Comparison of ENCODE assay signal across 24 mouse cellular contexts in genomic region chr3:30764877-30765276, GRCm38 (mm10). TPM values are rescaled to one million over a fixed set of nuclear protein-coding genes. Genes with fewer than 3 reads are reported as not detected.
DNase-seq lines count a peak whose midpoint lies in the region; ATAC-seq and TF ChIP-seq lines count a peak whose summit lies in the region.
"Had no signal": no experiment of that assay in that cellular context is flagged by ENCODE, and none has a peak within 500 bp of the region (broad histone marks: within the 10 kb centered on the region; RNA-seq: fewer than 3 reads in every experiment).

No protein-coding gene starts in this region.

- peaks cover 3% of the 10 kb centered on the region; the same call in 1 of the 2 replicates for H3K27me3 ChIP-seq in liver, embryonic 12.5 days (replicated peaks)
- no peaks in the 10 kb centered on the region for H3K27me3 ChIP-seq in kidney, adult 2 months (replicated peaks; ENCODE audit: control insufficient read depth, insufficient read depth, low read length)
- H3K27me3 ChIP-seq: forebrain, embryonic 12.5 days; heart, embryonic 15.5 days; hindbrain, embryonic 15.5 days; neural tube, embryonic 12.5 days had no signal

- peak overlapping the region; percentile 48 for H3K4me3 ChIP-seq in liver, embryonic 12.5 days
- no peak overlapping the region for H3K4me3 ChIP-seq in kidney, adult 2 months (ENCODE audit: insufficient read depth, low read depth, low read length)
- H3K4me3 ChIP-seq: forebrain, embryonic 12.5 days; heart, embryonic 15.5 days; hindbrain, embryonic 15.5 days; midbrain, embryonic 10.5 days; neural tube, embryonic 12.5 days had no signal

- WGBS in liver, embryonic 12.5 days (ENCODE audit: insufficient replicate concordance) = 42% methylated on average over 4 of the region's 4 CpGs
- WGBS in kidney, adult 2 months = 92% methylated on average over 4 of the region's 4 CpGs

- H3K27ac ChIP-seq in liver, embryonic 12.5 days = peak overlapping the region; percentile 97
- H3K27ac ChIP-seq in kidney, adult 2 months (ENCODE audit: insufficient read depth, low read depth, low read length) = no peak overlapping the region
- H3K27ac ChIP-seq: forebrain, embryonic 12.5 days; heart, embryonic 15.5 days; hindbrain, embryonic 15.5 days; midbrain, embryonic 10.5 days; neural tube, embryonic 12.5 days had no signal

- H3K4me2 ChIP-seq in liver, embryonic 12.5 days = peak overlapping the region; percentile 71
- H3K4me2 ChIP-seq: forebrain, embryonic 12.5 days; hindbrain, embryonic 15.5 days; neural tube, embryonic 12.5 days had no signal

- DNase-seq in heart, adult 11 months = peak; percentile 52
- no peak for DNase-seq in heart, postnatal 25 days (ENCODE audit: low spot score)
- DNase-seq in 416B (ENCODE audit: low read depth) = peak; percentile 84
- DNase-seq in c-Kit-positive CD71-positive TER-119-positive erythroid progenitor cells, embryonic 14.5 days (ENCODE audit: low spot score) = peak; percentile 22
- DNase-seq in kidney, adult 9 months = no peak
- no peak for DNase-seq in kidney, postnatal 4 days
- no peak for DNase-seq in kidney, adult 2 months
- DNase-seq: adrenal gland, postnatal 14 days; cerebellum, adult 9-10 months; gastrocnemius, postnatal 36 days; kidney, adult 11 months; lung, postnatal 14 days; right cerebral cortex, postnatal 25 days had no signal

- peak overlapping the region; percentile 63 for H3K9ac ChIP-seq in liver, embryonic 12.5 days
- H3K9ac ChIP-seq: forebrain, embryonic 12.5 days; heart, embryonic 15.5 days; hindbrain, embryonic 15.5 days; neural tube, embryonic 12.5 days had no signal

- no peak for TF ChIP-seq CTCF in kidney, adult 2 months (conservative IDR thresholded peaks at IDR 0.05; ENCODE audit: insufficient read depth, insufficient read length, low read depth, low read length)

- ATAC-seq in liver, embryonic 12.5 days = no peak

- TF ChIP-seq POLR2A in kidney, adult 2 months (IDR thresholded peaks at IDR 0.05; ENCODE audit: low read depth, low read length) = no peak

- no peaks in the 10 kb centered on the region for H3K36me3 ChIP-seq in liver, embryonic 12.5 days
- no peaks in the 10 kb centered on the region for H3K36me3 ChIP-seq in kidney, adult 2 months (ENCODE audit: control insufficient read depth, insufficient read depth, low read length)
- H3K36me3 ChIP-seq: forebrain, embryonic 12.5 days; heart, embryonic 15.5 days; hindbrain, embryonic 15.5 days; midbrain, embryonic 10.5 days; neural tube, embryonic 12.5 days had no signal

- H3K9me3 ChIP-seq in liver, embryonic 12.5 days (replicated peaks) = no peaks in the 10 kb centered on the region
- H3K9me3 ChIP-seq: forebrain, embryonic 12.5 days; heart, embryonic 15.5 days; hindbrain, embryonic 15.5 days; midbrain, embryonic 10.5 days; neural tube, embryonic 12.5 days had no signal

- peaks cover 43% of the 10 kb centered on the region for H3K4me1 ChIP-seq in liver, embryonic 12.5 days
- H3K4me1 ChIP-seq in kidney, adult 2 months (ENCODE audit: control insufficient read depth, insufficient read depth, low read length) = peaks cover 14% of the 10 kb centered on the region; the same call in 1 of the 2 replicates
- H3K4me1 ChIP-seq: forebrain, embryonic 12.5 days; hindbrain, embryonic 15.5 days; midbrain, embryonic 10.5 days; neural tube, embryonic 12.5 days had no signal

- intact Hi-C loops in heart, postnatal 25 days (cut with DNase I) = no loop called here

RNA-seq across cellular contexts. Expression of gene Samd7, which starts 18.8 kb away (rescaled TPM):
- not detected for total RNA-seq in heart, postnatal 25 days (2021)
- 0.05 TPM in 1 of 2 replicates, not detected in the other for polyA plus RNA-seq in liver, embryonic 12.5 days (2016; fragmentation: Nextera tagmentation; extraction: Ambion mirVana)
- polyA plus RNA-seq in kidney, adult 2 months (2012; rRNA removed) = not detected in 2 replicates
- total RNA-seq: adrenal gland, postnatal 14 days; gastrocnemius, postnatal 36 days; layer of hippocampus, postnatal 14 days; liver, adult 2 months; monocyte, adult 5-6 weeks had no signal
- polyA plus RNA-seq: embryonic facial prominence, embryonic 14.5 days; forebrain, embryonic 12.5 days; heart, embryonic 15.5 days; large intestine, adult 2 months; liver, adult 2 months; midbrain, embryonic 10.5 days; neural tube, embryonic 12.5 days had no signal

RNA-seq across cellular contexts. Expression of gene Sec62, which starts 27.8 kb away (rescaled TPM):
- 10 to 100 TPM; 39.3 to 41.5 TPM for total RNA-seq in heart, postnatal 25 days (2021)
- 60.5 and 65.5 TPM in 2 replicates for polyA plus RNA-seq in liver, embryonic 12.5 days (2016; fragmentation: Nextera tagmentation; extraction: Ambion mirVana)
- polyA plus RNA-seq in kidney, adult 2 months (2012; rRNA removed) = 40.0 and 52.0 TPM in 2 replicates

Comparison
In these comparisons a context has a peak if more than half of its experiments do, and no peak if none do; other contexts are left out.
1. DNase-seq: peak in heart, adult 11 months (single experiment), 416B (single experiment) and c-Kit-positive CD71-positive TER-119-positive erythroid progenitor cells, embryonic 14.5 days (single experiment); none in heart, postnatal 25 days (single experiment), kidney, adult 9 months (single experiment), kidney, postnatal 4 days (0 of 2) and kidney, adult 2 months (single experiment).